Mouse (Mus musculus): Measurements from ENCODE around the gene Neurod1. TPM values are rescaled to one million over a fixed set of nuclear protein-coding genes. Genes with fewer than 3 reads are reported as not detected.

The Neurod1 gene
- not detected for total RNA-seq (2021)
- long read RNA-seq, experiment 1 = 0 reads
- long read RNA-seq, experiment 2 = 0 reads

- intact Hi-C loops (cut with DNase I) = no loop called here
- H3K4me3 ChIP-seq = peak within 1 kb of the TSS; percentile 15; the same call in 1 of the 2 replicates
Observed at GRCm38 (mm10) chr2:79456575-79457349, at the start of gene Neurod1, which contains the start of gene Cerkl. TSS of gene Neurod1 (minus strand) at chr2:79456751. TSS of gene Cerkl (minus strand) at chr2:79456785.

GRCm38 (mm10) chr2:79498990-79499755 lies 42.6 kb upstream of the Neurod1 start:
- intact Hi-C loops (cut with DNase I) = loop anchor here (5.0 to 10.0 kb wide), 2 partner anchors 127 to 534 kb away; no protein-coding TSS in a partner anchor
- Histone ChIP-seq H3K4me3 (no peak overlapping the region), H3K27ac (no peak overlapping the region)
- TF ChIP-seq CTCF (IDR thresholded peaks at IDR 0.05) = peak; percentile 65
- peak; percentile 55 for DNase-seq

More at GRCm38 (mm10) chr2:79456575-79457349, at the start of gene Neurod1, which contains the start of gene Cerkl:
- no peak for DNase-seq
- no peak within 1 kb of the TSS for H3K27ac ChIP-seq
- no peak for TF ChIP-seq CTCF (IDR thresholded peaks at IDR 0.05)

- TF ChIP-seq CTCF (IDR thresholded peaks at IDR 0.05) = no peak
- intact Hi-C loops (cut with DNase I) = no loop called here
- no peak overlapping the region for H3K27ac ChIP-seq
- DNase-seq = no peak
- no peak overlapping the region for H3K4me3 ChIP-seq
Observed at GRCm38 (mm10) chr2:79485127-79485526, 28.6 kb upstream of the Neurod1 start.

GRCm38 (mm10) chr2:79482511-79482910 lies 26.0 kb upstream of the Neurod1 start:
- Histone ChIP-seq H3K27ac (no peak overlapping the region), H3K4me3 (no peak overlapping the region)
- intact Hi-C loops (cut with DNase I) = no loop called here
- DNase-seq = no peak
- no peak for TF ChIP-seq CTCF (IDR thresholded peaks at IDR 0.05)

GRCm38 (mm10) chr2:79462411-79462810 lies 5.9 kb upstream of the Neurod1 start:
- DNase-seq = no peak
- Histone ChIP-seq H3K4me3 (no peak overlapping the region), H3K27ac (no peak overlapping the region)
- no peak for TF ChIP-seq CTCF (IDR thresholded peaks at IDR 0.05)
- intact Hi-C loops (cut with DNase I) = no loop called here

GRCm38 (mm10) chr2:79461861-79462260 lies 5.3 kb upstream of the Neurod1 start:
- intact Hi-C loops (cut with DNase I) = no loop called here
- no peak overlapping the region for H3K4me3 ChIP-seq
- no peak for TF ChIP-seq CTCF (IDR thresholded peaks at IDR 0.05)

GRCm38 (mm10) chr2:79460586-79460985 lies 4.0 kb upstream of the Neurod1 start:
- no peak overlapping the region for H3K4me3 ChIP-seq

More at GRCm38 (mm10) chr2:79461861-79462260, 5.3 kb upstream of the Neurod1 start:
- H3K27ac ChIP-seq = no peak overlapping the region
- DNase-seq = no peak

GRCm38 (mm10) chr2:79460107-79460506 lies 3.6 kb upstream of the Neurod1 start:
- intact Hi-C loops (cut with DNase I) = no loop called here

More at GRCm38 (mm10) chr2:79460586-79460985, 4.0 kb upstream of the Neurod1 start:
- intact Hi-C loops (cut with DNase I) = no loop called here
- no peak for DNase-seq
- no peak overlapping the region for H3K27ac ChIP-seq
- no peak for TF ChIP-seq CTCF (IDR thresholded peaks at IDR 0.05)

GRCm38 (mm10) chr2:79459061-79460045 lies 2.8 kb upstream of the Neurod1 start:
- no peak for TF ChIP-seq CTCF (IDR thresholded peaks at IDR 0.05)
- Histone ChIP-seq H3K4me3 (no peak overlapping the region), H3K27ac (no peak overlapping the region)
- DNase-seq = no peak
- intact Hi-C loops (cut with DNase I) = no loop called here

More at GRCm38 (mm10) chr2:79460107-79460506, 3.6 kb upstream of the Neurod1 start:
- no peak for DNase-seq
- H3K4me3 ChIP-seq = no peak overlapping the region
- no peak for TF ChIP-seq CTCF (IDR thresholded peaks at IDR 0.05)
- H3K27ac ChIP-seq = no peak overlapping the region

- no peak for DNase-seq
- TF ChIP-seq CTCF (IDR thresholded peaks at IDR 0.05) = no peak
- no peak overlapping the region for H3K27ac ChIP-seq
- intact Hi-C loops (cut with DNase I) = no loop called here
- no peak overlapping the region for H3K4me3 ChIP-seq
Observed at GRCm38 (mm10) chr2:79457932-79458331, 1.4 kb upstream of the Neurod1 start.

GRCm38 (mm10) chr2:79457434-79457833 lies 883 bp upstream of the Neurod1 start:
- H3K27ac ChIP-seq = no peak overlapping the region
- TF ChIP-seq CTCF (IDR thresholded peaks at IDR 0.05) = no peak
- intact Hi-C loops (cut with DNase I) = no loop called here
- no peak for DNase-seq
- no peak overlapping the region for H3K4me3 ChIP-seq

- DNase-seq = no peak
- intact Hi-C loops (cut with DNase I) = no loop called here
- Histone ChIP-seq H3K4me3 (no peak overlapping the region), H3K27ac (no peak overlapping the region)
- no peak for TF ChIP-seq CTCF (IDR thresholded peaks at IDR 0.05)
Observed at GRCm38 (mm10) chr2:79455646-79456045, 905 bp downstream of the Neurod1 start.

Measured in gastrocnemius, adult 2 months (tissue).